Mouse (Mus musculus): ENCODE measurements around the gene Cx3cr1.

Cx3cr1 gene

DNA sequence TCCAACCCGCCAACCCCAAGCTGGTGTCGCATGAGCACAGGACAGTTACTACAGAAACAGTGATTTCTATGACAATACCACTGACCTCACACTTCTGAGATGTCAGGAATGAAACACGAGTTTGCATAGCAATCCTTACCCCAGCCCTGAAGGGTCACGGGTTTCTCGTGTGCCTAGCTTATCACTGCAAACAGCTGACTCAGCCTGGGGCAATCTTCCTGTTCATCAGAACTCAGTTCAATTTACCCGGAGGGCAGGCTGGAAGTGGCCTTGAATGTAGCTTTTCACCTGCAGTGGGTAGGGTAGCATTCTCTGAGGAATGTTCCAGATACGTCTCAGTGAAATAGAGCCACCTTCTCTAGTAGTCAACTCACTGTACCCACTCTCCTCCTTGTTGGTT, 75.5 kb downstream of the Cx3cr1 start:
- no peak for DNase-seq (ENCODE audit: low spot score)

DNA sequence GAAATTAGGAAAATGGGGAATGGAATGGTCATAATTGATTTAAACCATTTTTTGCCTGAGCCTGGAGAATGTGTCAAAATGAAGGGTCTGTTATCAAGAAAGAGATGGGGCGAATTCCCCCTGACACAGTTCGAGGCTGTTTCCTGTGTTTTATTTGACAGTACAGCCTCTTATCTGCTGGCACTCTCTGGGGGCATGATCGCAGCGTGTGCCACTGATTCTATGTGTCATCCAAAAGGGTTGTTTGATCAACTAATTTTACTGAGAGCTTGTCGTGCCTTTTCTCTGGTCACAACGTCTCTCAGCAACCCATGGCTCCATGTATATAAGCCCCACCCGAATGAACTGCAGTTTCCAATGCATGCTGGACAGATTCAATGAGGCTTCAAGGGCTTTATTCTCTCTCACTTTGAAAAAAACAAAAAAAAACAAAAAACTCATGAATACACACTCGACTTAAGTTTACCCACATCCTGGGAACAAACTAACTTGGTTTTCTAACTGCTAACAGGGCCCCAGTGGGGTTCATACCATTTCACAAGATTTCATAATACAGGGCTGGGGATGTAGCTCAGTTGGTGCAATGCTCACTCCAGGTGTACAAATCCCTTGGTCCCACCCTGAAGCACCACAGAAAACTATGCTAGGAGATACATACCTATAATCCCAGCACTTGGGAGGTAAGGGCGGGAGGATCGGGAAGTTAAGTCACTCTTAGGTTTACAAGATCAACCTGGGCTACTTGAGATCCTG, 76.4 kb downstream of the Cx3cr1 start:
- no peak for DNase-seq (ENCODE audit: low spot score)

DNA sequence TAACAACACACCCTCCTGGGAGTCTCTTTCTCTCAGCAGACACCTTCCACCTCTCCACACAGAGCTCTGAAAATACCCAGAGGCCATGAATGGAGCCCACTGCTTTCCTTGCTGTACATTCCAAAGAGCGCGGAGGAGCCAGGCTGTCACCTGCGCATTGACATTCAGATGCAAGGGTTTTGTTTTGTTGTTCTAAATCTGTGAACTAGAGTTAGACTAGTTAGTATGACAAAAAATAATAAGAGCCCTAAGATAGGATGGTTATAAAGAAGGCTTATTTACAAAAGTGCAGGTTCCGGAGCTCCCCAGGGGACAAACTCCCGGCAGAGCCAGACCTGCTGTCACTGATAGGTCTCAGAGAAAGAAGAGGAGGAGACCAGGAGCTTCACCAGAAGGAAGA, 78.4 kb downstream of the Cx3cr1 start:
- DNase-seq (ENCODE audit: low spot score) = no peak

DNA sequence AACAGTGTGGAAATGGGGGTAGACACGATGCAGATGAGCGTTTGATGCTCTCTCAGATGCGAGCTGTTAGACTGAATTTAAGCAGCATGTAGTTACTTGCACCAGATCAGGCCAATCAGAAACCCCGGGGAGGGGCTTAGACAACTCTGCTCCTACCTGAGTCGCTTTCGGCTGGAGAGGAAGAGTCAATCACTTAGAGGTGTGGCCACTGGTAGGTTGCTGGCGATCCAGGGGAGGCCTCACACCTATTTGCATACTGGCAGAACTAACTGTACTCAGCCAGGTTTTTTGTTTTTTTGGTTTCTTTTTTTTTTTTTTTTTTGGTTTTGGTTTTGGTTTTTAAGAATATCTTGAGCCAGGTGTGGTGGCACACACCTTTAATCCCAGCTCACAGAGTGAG, 81.4 kb downstream of the Cx3cr1 start:
- DNase-seq (ENCODE audit: low spot score) = no peak

GRCm38 (mm10) chr9:119985881-119986574, 83.7 kb downstream of the Cx3cr1 start:
- no peak for DNase-seq (ENCODE audit: low spot score)

DNA sequence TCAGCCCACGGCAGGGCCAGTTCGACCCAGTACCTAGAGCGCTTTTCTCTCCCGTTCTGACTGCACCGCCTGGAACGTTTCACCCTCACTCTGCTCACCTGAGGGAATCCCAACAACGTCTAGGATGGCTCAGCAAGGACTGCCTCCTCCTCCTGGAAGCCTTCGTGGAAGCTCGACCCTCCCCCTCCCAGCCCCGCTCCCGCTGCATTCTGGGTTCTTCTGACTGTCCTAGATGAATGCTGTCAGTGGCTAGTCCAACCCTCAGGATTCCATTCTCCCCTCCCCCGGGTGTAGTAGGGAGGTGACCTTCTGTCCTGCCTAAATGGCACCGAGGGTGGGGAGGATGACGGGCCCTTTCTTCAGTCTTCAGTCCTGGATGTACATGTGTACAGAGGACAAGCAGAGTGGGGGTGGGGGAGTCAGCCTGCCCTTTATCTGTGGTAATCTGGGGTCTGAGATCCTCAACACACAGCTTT, 85.1 kb downstream of the Cx3cr1 start, which contains the start of gene Csrnp1:
Gene Csrnp1 (minus strand): TSS at position 123 of the 476 bp plus-strand sequence.
- peak; percentile 43 for DNase-seq (ENCODE audit: low spot score)

GRCm38 (mm10) chr9:119983585-119984535, 85.8 kb downstream of the Cx3cr1 start:
- peak; percentile 88 for DNase-seq (ENCODE audit: low spot score)

GRCm38 (mm10) chr9:119982956-119983551, 86.6 kb downstream of the Cx3cr1 start:
- DNase-seq (ENCODE audit: low spot score) = peak; percentile 53

DNA sequence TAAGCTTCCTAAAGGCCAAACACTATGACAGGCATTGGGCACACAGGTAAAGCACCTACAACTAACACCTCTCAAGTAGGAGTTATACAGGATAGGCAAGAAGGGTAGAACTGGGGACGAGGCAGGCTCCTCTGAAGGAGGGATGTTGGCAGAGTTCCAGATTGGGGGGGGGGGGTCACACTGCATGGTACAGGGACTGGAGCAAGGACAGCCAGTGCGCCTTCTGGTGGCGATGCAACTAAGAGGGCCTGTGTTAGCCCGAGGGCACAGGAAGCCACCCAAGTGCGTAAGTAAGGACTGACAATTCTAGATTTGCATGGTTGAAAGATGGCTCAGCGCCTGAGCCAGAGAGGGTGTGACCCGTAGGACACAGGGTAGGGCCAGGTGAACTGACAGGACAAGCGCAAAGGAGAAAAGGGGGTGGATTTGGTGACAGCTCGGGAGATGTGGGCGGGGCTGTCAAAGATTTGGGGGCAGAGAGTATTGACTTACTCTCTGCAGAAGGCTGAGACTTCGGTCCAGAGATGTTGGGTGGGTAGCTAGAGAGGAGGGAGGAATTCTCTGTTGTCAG, 87.4 kb downstream of the Cx3cr1 start:
- DNase-seq (ENCODE audit: low spot score) = peak; percentile 69

DNA sequence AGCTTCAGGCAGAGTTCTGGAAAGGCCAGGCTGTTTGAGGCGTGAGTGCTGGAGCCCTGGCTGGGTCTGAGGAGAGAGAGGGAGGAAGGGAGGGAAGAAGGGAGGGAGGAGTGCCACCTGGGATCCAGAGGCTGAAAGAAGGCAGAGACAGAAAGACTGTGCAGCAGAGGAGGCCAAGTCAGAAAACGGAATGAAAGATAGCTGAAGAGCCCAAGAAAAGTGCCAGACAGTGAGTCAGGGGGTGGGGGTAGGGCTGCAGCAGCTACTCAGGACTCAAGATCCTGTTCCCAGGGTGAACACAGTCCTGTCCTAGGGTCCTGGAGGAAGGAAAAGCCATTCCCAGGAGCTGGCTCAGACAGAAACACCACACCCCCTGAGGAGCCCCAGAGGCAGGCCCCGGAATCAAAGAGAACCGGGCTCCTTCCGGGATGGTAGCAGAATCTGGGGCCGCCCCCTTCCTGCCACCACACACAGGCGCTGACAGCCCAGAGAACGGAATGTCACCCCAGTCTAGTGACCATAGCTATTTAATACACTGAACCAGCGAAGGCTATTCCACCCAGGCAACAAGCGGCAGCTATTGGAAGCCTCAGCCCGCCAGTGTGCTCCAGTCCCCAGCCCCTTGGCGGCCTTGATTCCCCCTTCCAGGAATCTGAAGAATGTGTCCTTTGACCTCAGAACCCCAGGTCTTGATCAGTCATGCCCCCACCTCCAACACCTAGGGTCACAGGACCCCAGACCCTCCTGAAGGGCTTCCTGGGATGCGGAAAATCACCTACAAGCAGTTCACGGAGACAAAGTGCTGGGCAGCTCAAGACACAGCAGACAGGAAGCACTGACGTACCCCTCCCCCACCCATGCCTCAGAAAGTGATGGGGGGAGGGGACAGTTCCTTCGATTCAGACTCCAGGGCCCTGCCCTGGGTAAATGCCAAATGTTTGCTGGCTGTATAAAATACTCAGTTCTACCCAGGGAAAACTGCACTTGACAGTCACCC, 88.2 kb downstream of the Cx3cr1 start:
- peak; percentile 77 for DNase-seq (ENCODE audit: low spot score)

DNA sequence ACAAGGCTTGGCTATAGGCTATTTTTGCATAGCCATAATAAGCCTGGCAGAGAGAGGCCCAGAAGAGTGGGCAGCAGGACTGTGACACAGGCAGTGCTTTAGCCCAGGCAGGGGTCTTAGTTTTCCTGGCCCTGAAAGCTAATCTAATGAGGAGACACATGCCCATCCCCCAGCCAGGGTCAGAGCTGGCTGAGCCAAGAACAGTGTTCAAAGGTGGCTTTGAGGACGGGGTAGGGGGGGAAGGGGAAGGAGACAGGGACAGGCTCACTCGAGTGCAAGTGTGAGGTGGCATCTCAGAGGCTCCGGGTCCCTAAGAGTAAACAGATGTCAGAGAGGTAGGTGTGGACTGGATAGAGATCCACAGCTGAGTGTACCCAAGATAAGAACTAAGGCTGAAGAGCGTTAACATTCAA, 88.9 kb downstream of the Cx3cr1 start:
- DNase-seq (ENCODE audit: low spot score) = no peak

DNA sequence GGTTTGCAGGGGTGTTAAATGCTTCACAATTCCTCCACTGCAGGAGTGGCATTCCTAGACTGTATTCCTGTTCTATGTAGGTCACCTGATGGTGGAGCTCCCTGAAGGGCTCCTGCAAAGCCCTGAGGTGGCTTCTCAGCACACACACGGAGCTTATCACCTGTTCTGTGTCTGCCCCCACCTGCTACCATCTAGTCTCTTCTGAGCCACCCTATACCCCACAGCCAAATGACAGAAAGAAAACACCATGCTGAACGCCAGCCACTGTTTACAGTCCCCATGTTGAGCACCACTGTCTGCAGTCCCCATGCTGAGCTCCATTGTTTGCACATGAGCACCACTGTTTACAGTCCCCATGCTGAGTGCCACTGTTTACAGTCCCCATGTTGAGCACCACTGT, 89.9 kb downstream of the Cx3cr1 start:
- no peak for DNase-seq (ENCODE audit: low spot score)

DNA sequence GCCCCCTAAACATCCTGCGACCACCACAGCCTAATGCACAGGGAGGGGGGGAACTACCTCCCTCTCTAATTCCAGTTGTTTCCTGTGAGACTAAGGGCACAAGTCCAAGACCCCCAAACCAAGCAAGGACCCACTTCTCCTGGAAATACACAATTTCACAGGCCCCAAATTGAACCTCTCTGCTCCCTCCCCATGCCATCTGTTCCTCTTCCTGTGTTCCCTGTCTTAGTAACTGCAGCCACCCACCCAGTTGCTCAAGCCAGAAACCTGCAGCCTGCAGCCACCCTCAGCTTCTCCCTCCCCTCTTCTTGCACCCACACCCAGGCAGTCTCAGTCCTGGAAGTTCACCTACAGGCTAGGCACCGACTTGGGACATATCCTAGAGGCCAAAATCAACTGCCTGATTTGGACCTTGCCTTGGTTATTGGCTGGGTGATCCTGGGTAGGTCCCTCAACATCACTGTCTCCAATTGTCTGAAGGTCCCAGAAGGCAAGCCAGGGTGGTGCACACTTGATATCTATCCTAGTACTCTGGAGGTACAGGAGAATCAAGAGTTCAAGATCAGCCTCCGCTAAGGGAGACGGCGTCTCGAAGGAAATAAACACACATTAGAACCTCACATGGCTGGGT, 90.8 kb downstream of the Cx3cr1 start:
- DNase-seq (ENCODE audit: low spot score) = no peak

DNA sequence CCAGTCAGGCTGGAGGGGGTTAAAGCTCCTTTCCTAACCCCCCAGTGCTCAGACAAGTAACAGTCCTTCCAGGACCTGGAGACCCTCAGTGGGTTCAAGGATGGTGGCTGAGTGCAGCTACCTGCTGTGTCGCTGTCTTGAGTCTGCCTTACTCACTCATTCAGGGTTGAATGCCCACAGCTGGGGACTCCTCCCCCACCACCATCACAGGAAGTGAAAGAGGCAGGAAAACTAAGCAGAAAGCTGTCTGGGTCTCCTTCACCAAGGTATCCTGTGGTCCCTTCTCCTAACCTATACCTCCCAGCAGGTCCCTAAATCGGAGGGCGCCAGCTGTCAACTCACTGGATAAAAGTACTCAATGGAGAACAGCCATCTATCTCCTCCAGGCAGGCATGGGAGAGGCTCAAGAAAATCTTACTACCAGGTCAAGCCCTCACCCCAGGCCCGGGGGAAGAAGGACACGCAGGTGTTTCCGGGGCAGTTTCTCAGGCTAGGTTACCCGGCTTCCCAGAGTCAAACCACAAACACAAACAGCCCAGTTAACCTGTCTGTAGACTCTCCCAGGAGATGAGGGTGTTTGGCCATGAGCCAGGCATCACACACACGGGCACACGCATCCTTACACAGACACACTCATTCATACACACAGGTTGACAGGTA, 91.4 kb downstream of the Cx3cr1 start:
- DNase-seq (ENCODE audit: low spot score) = no peak

DNA sequence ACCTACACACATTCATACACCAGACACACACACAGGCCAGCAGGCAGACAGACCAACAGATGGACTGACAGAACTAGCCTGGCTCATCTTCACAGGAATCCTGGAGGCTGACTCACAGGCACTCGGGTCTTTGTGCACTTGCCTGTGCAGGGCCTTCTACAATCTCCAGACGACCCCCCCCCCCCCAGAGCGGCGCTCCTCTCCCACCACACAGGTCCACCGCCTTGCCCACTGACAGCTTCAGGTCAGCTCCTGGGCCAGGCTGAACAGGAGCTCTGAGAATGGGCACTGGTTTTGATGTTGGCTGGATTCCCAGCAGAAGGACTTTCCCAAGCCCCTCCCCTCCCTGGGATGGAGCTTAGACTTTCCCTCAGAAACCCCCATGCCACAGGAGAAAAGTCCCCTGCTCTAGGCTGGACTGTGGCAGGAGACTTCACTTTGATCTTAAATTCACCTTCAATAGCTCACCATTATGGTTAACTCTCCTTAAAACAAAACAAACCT, 92.1 kb downstream of the Cx3cr1 start:
- peak; percentile 30 for DNase-seq (ENCODE audit: low spot score)

DNA sequence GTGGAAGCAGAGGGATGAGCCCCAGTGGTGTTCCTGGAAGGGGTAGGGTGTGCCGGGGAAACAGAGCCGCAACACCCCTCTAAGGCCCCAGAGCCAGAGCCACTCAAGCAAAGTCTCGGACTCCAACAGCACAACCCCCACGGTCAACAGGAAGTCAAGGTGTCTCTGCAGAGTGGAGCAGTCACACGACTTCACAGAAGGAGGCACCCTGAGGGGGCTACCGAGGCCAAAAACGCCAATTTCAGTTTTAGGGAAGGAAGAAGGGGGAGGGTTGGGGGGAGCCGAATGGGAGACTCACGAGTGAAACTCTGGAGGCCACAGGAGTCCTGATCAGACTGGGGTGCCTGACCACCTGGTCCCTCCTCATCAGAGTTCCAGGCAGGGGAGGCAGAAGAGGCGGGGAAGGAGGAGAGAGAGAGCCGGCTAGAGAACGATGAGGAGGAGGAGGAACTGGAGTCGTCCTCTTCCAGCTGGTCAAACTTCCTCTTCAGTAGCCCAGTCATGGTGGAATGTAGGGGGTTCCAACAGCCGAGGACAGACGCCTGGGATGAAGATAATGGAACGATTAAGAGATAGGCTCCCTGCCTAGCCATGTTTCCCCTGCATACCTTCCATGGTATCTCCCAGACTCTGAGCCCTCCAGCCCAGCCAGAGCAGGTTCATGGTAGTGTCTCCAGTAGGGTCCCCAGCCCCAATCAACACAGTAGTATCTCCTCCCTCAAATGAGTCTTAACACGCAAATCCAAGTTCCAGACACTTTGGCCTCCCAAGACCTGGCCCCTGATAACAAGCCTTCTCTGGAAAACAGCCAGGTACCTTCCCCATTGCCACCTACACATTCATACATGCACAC, 92.7 kb downstream of the Cx3cr1 start:
- no peak for DNase-seq (ENCODE audit: low spot score)

DNA sequence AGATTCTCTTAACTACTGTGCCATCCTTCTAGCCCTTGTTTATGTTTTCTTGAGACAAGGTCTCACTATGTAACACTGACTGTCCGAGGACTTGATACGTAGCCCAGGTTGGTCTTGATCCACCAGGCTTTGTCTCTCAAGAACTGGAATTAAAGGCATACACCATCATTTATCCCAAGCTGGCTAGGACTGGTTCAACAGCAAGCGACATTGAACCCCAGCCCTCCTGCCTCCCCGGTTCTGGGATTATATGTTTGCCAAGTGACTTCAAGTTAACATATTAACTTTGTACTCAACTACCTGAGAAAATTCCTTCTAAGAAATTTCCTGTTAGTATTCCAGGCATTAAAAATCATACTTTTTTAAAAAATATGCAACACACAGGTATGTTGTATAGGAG, 94.4 kb downstream of the Cx3cr1 start:
- DNase-seq (ENCODE audit: low spot score) = no peak

DNA sequence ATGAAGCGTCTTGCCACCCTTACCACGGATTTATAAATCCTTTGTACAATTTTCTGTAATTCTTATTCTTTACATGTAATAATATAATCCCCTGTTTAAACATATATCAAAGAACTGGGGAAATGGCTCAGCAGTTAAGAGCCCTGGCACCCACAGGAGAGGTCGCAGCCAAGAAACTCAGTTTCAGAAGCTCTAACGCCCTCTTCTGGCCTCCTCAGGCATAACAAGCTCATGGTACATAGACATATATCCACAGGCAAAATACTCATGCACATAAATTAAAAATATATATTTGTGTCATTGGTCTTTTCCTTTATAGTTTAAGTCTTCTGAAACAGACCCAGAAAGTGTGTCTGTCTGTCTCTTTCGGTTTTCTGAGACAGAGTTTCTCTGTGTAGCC, 95.1 kb downstream of the Cx3cr1 start:
- DNase-seq (ENCODE audit: low spot score) = no peak

Measured in MN1 (cell line).